Mouse (Mus musculus) A20 (cell line): ENCODE measurements around the gene Fgd4.
A peak's percentile ranks its signal among the peaks of the same experiment; 100 is the strongest.
"Not testable (repeated sequence)": the region's sequence is repeated elsewhere in the genome, so short reads cannot be mapped to it uniquely, and the experiment has no call there.

Experiments
- DNase-seq: peaks from one replicate; pipeline ENCODE4 v3.0.0-alpha.2; 2011; ENCODE audit warnings: low read depth, low spot score

Gene Fgd4

GRCm38 (mm10) chr16:16542956-16543441 is 57.4 kb downstream of the Fgd4 start:
- DNase-seq = no peak

- DNase-seq = not testable (repeated sequence)
Observed at GRCm38 (mm10) chr16:16539396-16539795, 61.0 kb downstream of the Fgd4 start.

- no peak for DNase-seq
Observed at GRCm38 (mm10) chr16:16535232-16535631, 65.1 kb downstream of the Fgd4 start.

- DNase-seq = no peak
Observed at GRCm38 (mm10) chr16:16528014-16528413, 72.3 kb downstream of the Fgd4 start.

GRCm38 (mm10) chr16:16527267-16527666 is 73.1 kb downstream of the Fgd4 start:
- DNase-seq = no peak

GRCm38 (mm10) chr16:16526741-16527105 is 73.6 kb downstream of the Fgd4 start:
- no peak for DNase-seq

GRCm38 (mm10) chr16:16526097-16526740 is 74.1 kb downstream of the Fgd4 start:
- DNase-seq = no peak

- peak; percentile 5 for DNase-seq
Observed at GRCm38 (mm10) chr16:16525266-16525904, 75.0 kb downstream of the Fgd4 start.

GRCm38 (mm10) chr16:16523632-16524031 is 76.7 kb downstream of the Fgd4 start:
- DNase-seq = no peak

GRCm38 (mm10) chr16:16522869-16523268 is 77.5 kb downstream of the Fgd4 start:
- DNase-seq = not testable (repeated sequence)

- DNase-seq = no peak
Observed at GRCm38 (mm10) chr16:16501491-16501890, 98.9 kb downstream of the Fgd4 start.

- no peak for DNase-seq
Observed at GRCm38 (mm10) chr16:16500926-16501325, 99.4 kb downstream of the Fgd4 start.

GRCm38 (mm10) chr16:16498798-16499197 is 101.6 kb downstream of the Fgd4 start:
- no peak for DNase-seq

GRCm38 (mm10) chr16:16485523-16486043 is 114.8 kb downstream of the Fgd4 start:
- no peak for DNase-seq

GRCm38 (mm10) chr16:16484601-16485000 is 115.7 kb downstream of the Fgd4 start:
- DNase-seq = no peak

GRCm38 (mm10) chr16:16473451-16473850 is 126.9 kb downstream of the Fgd4 start:
- not testable (repeated sequence) for DNase-seq

GRCm38 (mm10) chr16:16450021-16450420 is 150.3 kb downstream of the Fgd4 start:
- DNase-seq = no peak

- no peak for DNase-seq
Observed at GRCm38 (mm10) chr16:16438436-16438835, 161.9 kb downstream of the Fgd4 start.

GRCm38 (mm10) chr16:16422456-16422855 is 177.9 kb downstream of the Fgd4 start:
- peak; percentile 70 for DNase-seq

GRCm38 (mm10) chr16:16367217-16367616 is 233.1 kb downstream of the Fgd4 start:
- DNase-seq = not testable (repeated sequence)
